Mouse (Mus musculus): Measurements from ENCODE around the gene Lclat1. TPM values are rescaled to one million over a fixed set of nuclear protein-coding genes. Genes with fewer than 3 reads are reported as not detected.
A peak's percentile ranks its signal among the peaks of the same experiment; 100 is the strongest.
"Not testable (repeated sequence)": the region's sequence is repeated elsewhere in the genome, so short reads cannot be mapped to it uniquely, and the experiment has no call there.

The Lclat1 gene
- total and polyA plus RNA-seq, 3 experiments = 4.6 to 42.6 (median 40.8) TPM

GRCm38 (mm10) chr17:73136562-73137484, 29.0 kb downstream of the Lclat1 start:
- no peak for DNase-seq

- DNase-seq = no peak
Observed at GRCm38 (mm10) chr17:73138217-73138616, 30.4 kb downstream of the Lclat1 start.

- no peak for DNase-seq
Observed at GRCm38 (mm10) chr17:73142029-73142428, 34.2 kb downstream of the Lclat1 start.

GRCm38 (mm10) chr17:73142445-73142844, 34.7 kb downstream of the Lclat1 start:
- DNase-seq = no peak

- no peak for DNase-seq
Observed at GRCm38 (mm10) chr17:73145426-73145825, 37.6 kb downstream of the Lclat1 start.

GRCm38 (mm10) chr17:73148607-73149006, 40.8 kb downstream of the Lclat1 start:
- DNase-seq = no peak

- not testable (repeated sequence) for DNase-seq
Observed at GRCm38 (mm10) chr17:73152790-73153525, 45.2 kb downstream of the Lclat1 start.

GRCm38 (mm10) chr17:73153672-73154071, 45.9 kb downstream of the Lclat1 start:
- DNase-seq = no peak

- DNase-seq = no peak
Observed at GRCm38 (mm10) chr17:73156606-73157005, 48.8 kb downstream of the Lclat1 start.

GRCm38 (mm10) chr17:73161795-73162194, 54.0 kb downstream of the Lclat1 start:
- no peak for DNase-seq

- no peak for DNase-seq
Observed at GRCm38 (mm10) chr17:73162445-73163208, 54.8 kb downstream of the Lclat1 start.

GRCm38 (mm10) chr17:73163597-73163996, 55.8 kb downstream of the Lclat1 start:
- DNase-seq = no peak

- no peak for DNase-seq
Observed at GRCm38 (mm10) chr17:73164121-73164520, 56.3 kb downstream of the Lclat1 start.

- no peak for DNase-seq
Observed at GRCm38 (mm10) chr17:73169461-73169860, 61.7 kb downstream of the Lclat1 start.

GRCm38 (mm10) chr17:73170141-73170540, 62.4 kb downstream of the Lclat1 start:
- DNase-seq = peak; percentile 31

GRCm38 (mm10) chr17:73174083-73174562, 66.3 kb downstream of the Lclat1 start:
- DNase-seq = peak; percentile 63

GRCm38 (mm10) chr17:73175720-73176119, 67.9 kb downstream of the Lclat1 start:
- DNase-seq = no peak

- no peak for DNase-seq
Observed at GRCm38 (mm10) chr17:73177079-73177478, 69.3 kb downstream of the Lclat1 start.

GRCm38 (mm10) chr17:73186929-73187328, 79.1 kb downstream of the Lclat1 start:
- peak; percentile 10 for DNase-seq

- DNase-seq = no peak
Observed at GRCm38 (mm10) chr17:73194146-73194545, 86.4 kb downstream of the Lclat1 start.

GRCm38 (mm10) chr17:73194575-73194974, 86.8 kb downstream of the Lclat1 start:
- peak; percentile 45 for DNase-seq
